Mouse (Mus musculus) hindbrain, embryonic 13.5 days (tissue): Measurements from ENCODE around the gene Sorl1. TPM values are rescaled to one million over a fixed set of nuclear protein-coding genes. Genes with fewer than 3 reads are reported as not detected.

Experiments
- ATAC-seq: fragments of 200-750 bp; cut with Nextera tagmentation; 2 replicates; pipeline ENCODE4 v1.8.0; 2017; ENCODE audit warnings: moderate TSS enrichment; ENCODE audit not compliant: low FRiP score
- H3K27ac ChIP-seq: fragments of 300-500 bp; sonication (generic); 2 replicates; pipeline ENCODE4 v1.5.1; 2015; ENCODE audit warnings: inconsistent platforms, mild to moderate bottlenecking, moderate library complexity
- H3K27me3 ChIP-seq: fragments of 300-500 bp; sonication (generic); 2 replicates; pipeline ENCODE4 v1.6.1; 2015; ENCODE audit warnings: mild to moderate bottlenecking, inconsistent platforms
- H3K36me3 ChIP-seq: fragments of 300-500 bp; sonication (generic); 2 replicates; pipeline ENCODE4 v1.6.1; 2015; ENCODE audit warnings: mild to moderate bottlenecking, inconsistent platforms
- H3K4me1 ChIP-seq: fragments of 300-500 bp; sonication (generic); replicated peaks from 2 replicates; pipeline ENCODE4 v1.6.1; 2015; ENCODE audit warnings: inconsistent platforms
- H3K4me2 ChIP-seq: fragments of 300-500 bp; sonication (generic); 2 replicates; pipeline ENCODE4 v1.6.1; 2015; ENCODE audit warnings: inconsistent platforms, mild to moderate bottlenecking, moderate library complexity
- H3K4me3 ChIP-seq: fragments of 300-500 bp; sonication (generic); 2 replicates; pipeline ENCODE4 v1.5.1; 2015; ENCODE audit warnings: mild to moderate bottlenecking, inconsistent platforms
- H3K9ac ChIP-seq: fragments of 300-500 bp; sonication (generic); 2 replicates; pipeline ENCODE4 v1.6.1; 2015; ENCODE audit warnings: mild to moderate bottlenecking, inconsistent platforms
- H3K9me3 ChIP-seq: fragments of 300-500 bp; sonication (generic); 2 replicates; pipeline ENCODE4 v1.6.1; 2016; ENCODE audit warnings: inconsistent platforms
- WGBS: fragments of 180-500 bp; shearing (Covaris S2); methylation state at CpG from one replicate; pipeline ENCODE4 v1.1.7; 2015; 5-methylcytosine and 5-hydroxymethylcytosine counted together
- polyA plus RNA-seq: library from polyadenylated mRNA; unstranded; fragments of >200 nt; fragmentation: Nextera tagmentation; extraction: Ambion mirVana; gene quantifications from 2 replicates; pipeline ENCODE4 v1.2.1, GENCODE M21; 2015

The Sorl1 gene
- polyA plus RNA-seq, 1 experiment from 2014 or later: 12.8 TPM

DNA sequence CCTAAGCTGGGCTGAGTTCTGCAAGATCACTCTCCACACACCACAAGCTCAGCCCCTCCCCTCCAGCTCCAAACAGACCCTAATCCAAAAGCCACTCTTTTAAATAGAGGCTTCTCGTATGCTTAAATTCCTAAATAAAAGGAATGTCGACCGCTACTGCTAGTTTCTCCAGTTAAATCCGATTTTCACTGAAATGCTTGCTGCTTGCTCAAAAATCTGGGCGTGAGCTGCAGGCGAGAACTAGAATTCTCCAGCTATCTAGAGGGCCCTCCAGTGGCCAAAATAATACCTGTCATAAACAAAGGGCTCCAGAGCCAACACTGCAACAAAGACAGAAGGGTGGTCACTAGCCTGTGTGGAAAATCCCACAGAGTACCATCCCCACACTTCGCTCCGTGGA is 170.6 kb downstream of the Sorl1 start:
- Histone ChIP-seq H3K4me1 (peaks cover 43% of the 10 kb centered on the region), H3K27ac (peak overlapping the region; percentile 97), H3K9ac (peak overlapping the region; percentile 62), H3K36me3 (no peaks in the 10 kb centered on the region), H3K9me3 (no peaks in the 10 kb centered on the region), H3K4me2 (peak overlapping the region; percentile 62), H3K27me3 (no peaks in the 10 kb centered on the region), H3K4me3 (peak overlapping the region; percentile 16; the same call in 1 of the 2 replicates)
- ATAC-seq: no peak
- 5% methylated on average over 8 of the region's 8 CpGs for WGBS

- no peak for ATAC-seq
- H3K27ac ChIP-seq: peak overlapping the region; percentile 97
- H3K4me1 ChIP-seq: peaks cover 43% of the 10 kb centered on the region
- H3K27me3 ChIP-seq: no peaks in the 10 kb centered on the region
- no peaks in the 10 kb centered on the region for H3K36me3 ChIP-seq
- WGBS: 56% methylated on average over 7 of the region's 7 CpGs
- H3K9me3 ChIP-seq: no peaks in the 10 kb centered on the region
- no peak overlapping the region for H3K4me3 ChIP-seq
- H3K9ac ChIP-seq: peak overlapping the region; percentile 76
- H3K4me2 ChIP-seq: peak overlapping the region; percentile 62
Observed at GRCm38 (mm10) chr9:41952650-41953204, 171.4 kb downstream of the Sorl1 start.

- H3K36me3 ChIP-seq: no peaks in the 10 kb centered on the region
- no peaks in the 10 kb centered on the region for H3K27me3 ChIP-seq
- H3K4me3 ChIP-seq: peak overlapping the region; percentile 42
- H3K4me2 ChIP-seq: peak overlapping the region; percentile 62
- no peaks in the 10 kb centered on the region for H3K9me3 ChIP-seq
- H3K27ac ChIP-seq: peak overlapping the region; percentile 97
- peak overlapping the region; percentile 76 for H3K9ac ChIP-seq
- WGBS: 14% methylated on average over 16 of the region's 16 CpGs
- ATAC-seq: peak; percentile 47
- peaks cover 43% of the 10 kb centered on the region for H3K4me1 ChIP-seq
Observed at GRCm38 (mm10) chr9:41951472-41952129, 172.5 kb downstream of the Sorl1 start.

DNA sequence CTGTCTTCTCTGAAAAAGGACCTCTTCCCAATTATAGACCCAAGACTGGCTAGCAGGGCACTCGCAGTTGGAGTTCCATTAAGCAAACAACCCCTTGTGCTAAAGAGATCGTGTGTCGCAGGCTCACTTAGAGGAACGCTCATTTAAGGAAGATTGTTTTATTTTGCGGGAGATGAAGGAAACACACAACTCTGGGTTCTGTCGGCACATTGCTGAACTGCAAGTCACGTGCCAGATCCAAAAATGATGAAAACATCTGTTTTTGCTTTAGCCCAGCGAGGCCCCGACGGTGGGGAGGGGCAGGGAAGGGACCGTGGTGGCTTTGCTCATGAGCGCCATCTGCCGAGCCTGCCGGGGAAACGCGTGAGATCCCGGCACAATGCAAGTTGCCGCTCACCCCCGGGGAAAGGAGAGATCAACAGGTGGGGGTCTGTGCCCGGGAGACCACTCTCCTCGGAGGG is 173.1 kb downstream of the Sorl1 start:
- WGBS: under 1% methylated on average over 21 of the region's 21 CpGs
- no peaks in the 10 kb centered on the region for H3K27me3 ChIP-seq
- peak overlapping the region; percentile 76 for H3K9ac ChIP-seq
- peak overlapping the region; percentile 97 for H3K27ac ChIP-seq
- H3K36me3 ChIP-seq: no peaks in the 10 kb centered on the region
- H3K4me3 ChIP-seq: peak overlapping the region; percentile 42
- H3K4me2 ChIP-seq: peak overlapping the region; percentile 62
- ATAC-seq: peak; percentile 85
- peaks cover 43% of the 10 kb centered on the region for H3K4me1 ChIP-seq
- no peaks in the 10 kb centered on the region for H3K9me3 ChIP-seq

- H3K36me3 ChIP-seq: no peaks in the 10 kb centered on the region
- H3K9me3 ChIP-seq: no peaks in the 10 kb centered on the region
- peak; percentile 88 for ATAC-seq
- H3K4me2 ChIP-seq: peak overlapping the region; percentile 62
- peak overlapping the region; percentile 42 for H3K4me3 ChIP-seq
- H3K9ac ChIP-seq: peak overlapping the region; percentile 76
- no peaks in the 10 kb centered on the region for H3K27me3 ChIP-seq
- WGBS: 4% methylated on average over 34 of the region's 34 CpGs
- H3K27ac ChIP-seq: peak overlapping the region; percentile 97
- peaks cover 43% of the 10 kb centered on the region for H3K4me1 ChIP-seq
Observed at GRCm38 (mm10) chr9:41950109-41950990, 173.7 kb downstream of the Sorl1 start.

- Histone ChIP-seq H3K9me3 (no peaks in the 10 kb centered on the region), H3K4me1 (peaks cover 43% of the 10 kb centered on the region), H3K27me3 (no peaks in the 10 kb centered on the region), H3K27ac (peak overlapping the region; percentile 97), H3K4me2 (peak overlapping the region; percentile 62), H3K36me3 (no peaks in the 10 kb centered on the region), H3K4me3 (no peak overlapping the region), H3K9ac (peak overlapping the region; percentile 76)
- WGBS: 74% methylated on average over 5 of the region's 5 CpGs
- no peak for ATAC-seq
Observed at GRCm38 (mm10) chr9:41949476-41949875, 174.6 kb downstream of the Sorl1 start.

DNA sequence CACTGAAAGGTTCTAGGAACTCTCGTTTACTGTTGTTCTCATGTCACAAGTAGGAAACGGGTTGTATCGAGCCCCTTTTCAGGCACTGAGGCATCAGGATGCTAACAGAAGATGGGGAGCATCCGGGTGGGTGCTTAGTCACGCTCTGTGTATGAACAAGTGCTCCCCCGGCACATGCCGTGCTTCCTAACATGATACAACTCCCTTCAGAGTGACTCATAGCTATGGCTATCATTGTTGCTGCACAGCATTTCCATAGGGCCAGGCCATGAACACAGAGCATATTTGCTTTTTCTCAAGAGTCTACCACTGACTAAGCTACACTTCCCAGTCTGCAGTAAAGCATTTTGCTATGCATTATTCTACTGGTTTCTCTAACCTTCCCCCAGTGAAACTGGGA is 179.1 kb downstream of the Sorl1 start:
- Histone ChIP-seq H3K27me3 (no peaks in the 10 kb centered on the region), H3K4me2 (no peak overlapping the region), H3K4me3 (no peak overlapping the region), H3K4me1 (peaks cover 24% of the 10 kb centered on the region), H3K9me3 (no peaks in the 10 kb centered on the region), H3K36me3 (no peaks in the 10 kb centered on the region), H3K27ac (no peak overlapping the region), H3K9ac (no peak overlapping the region)
- WGBS: 89% methylated on average over 7 of the region's 7 CpGs
- ATAC-seq: no peak

DNA sequence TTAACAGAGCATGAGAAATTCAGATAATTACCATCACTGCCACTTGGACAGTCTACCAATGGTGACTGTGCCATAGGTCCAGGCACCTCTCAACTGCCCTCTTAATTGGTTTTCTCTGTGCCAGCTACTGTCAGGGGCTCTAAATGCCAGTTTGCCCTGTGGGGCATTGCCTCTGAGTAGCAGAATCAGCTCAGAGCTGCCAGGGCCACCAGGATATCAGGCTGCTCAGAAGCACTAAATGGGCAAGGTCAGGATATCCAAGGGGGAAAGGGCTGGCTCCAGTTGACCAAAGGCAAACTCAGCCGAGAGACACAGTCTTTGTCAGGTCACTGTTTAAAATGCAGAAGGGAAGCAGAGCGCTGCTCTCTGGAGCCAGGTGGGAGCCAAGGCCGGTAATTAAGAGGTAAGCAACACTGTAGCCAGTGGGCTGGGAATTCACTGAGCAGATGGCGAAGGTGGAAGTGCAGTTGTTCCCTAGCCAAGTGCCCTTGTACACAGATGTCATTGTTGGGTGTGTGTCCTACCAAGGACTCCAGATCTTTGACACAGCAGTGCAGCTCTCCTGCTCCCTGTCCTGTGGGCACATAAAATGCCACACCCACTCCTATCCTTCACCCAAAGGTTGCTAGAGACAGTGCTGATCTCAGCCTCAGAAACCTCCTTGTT is 181.0 kb downstream of the Sorl1 start:
- no peak for ATAC-seq
- no peak overlapping the region for H3K4me3 ChIP-seq
- no peak overlapping the region for H3K4me2 ChIP-seq
- no peaks in the 10 kb centered on the region for H3K27me3 ChIP-seq
- no peak overlapping the region for H3K9ac ChIP-seq
- H3K36me3 ChIP-seq: no peaks in the 10 kb centered on the region
- 69% methylated on average over 4 of the region's 4 CpGs for WGBS
- H3K9me3 ChIP-seq: no peaks in the 10 kb centered on the region
- peaks cover 29% of the 10 kb centered on the region for H3K4me1 ChIP-seq
- peak overlapping the region; percentile 44; the same call in 1 of the 2 replicates for H3K27ac ChIP-seq

- H3K9me3 ChIP-seq: no peaks in the 10 kb centered on the region
- H3K27ac ChIP-seq: peak overlapping the region; percentile 30; the same call in 1 of the 2 replicates
- H3K4me3 ChIP-seq: no peak overlapping the region
- no peak overlapping the region for H3K9ac ChIP-seq
- no peak overlapping the region for H3K4me2 ChIP-seq
- peaks cover 49% of the 10 kb centered on the region for H3K4me1 ChIP-seq
- no peak for ATAC-seq
- H3K27me3 ChIP-seq: no peaks in the 10 kb centered on the region
- WGBS: 81% methylated on average over 10 of the region's 10 CpGs
- no peaks in the 10 kb centered on the region for H3K36me3 ChIP-seq
Observed at GRCm38 (mm10) chr9:41940311-41940853, 183.7 kb downstream of the Sorl1 start.

DNA sequence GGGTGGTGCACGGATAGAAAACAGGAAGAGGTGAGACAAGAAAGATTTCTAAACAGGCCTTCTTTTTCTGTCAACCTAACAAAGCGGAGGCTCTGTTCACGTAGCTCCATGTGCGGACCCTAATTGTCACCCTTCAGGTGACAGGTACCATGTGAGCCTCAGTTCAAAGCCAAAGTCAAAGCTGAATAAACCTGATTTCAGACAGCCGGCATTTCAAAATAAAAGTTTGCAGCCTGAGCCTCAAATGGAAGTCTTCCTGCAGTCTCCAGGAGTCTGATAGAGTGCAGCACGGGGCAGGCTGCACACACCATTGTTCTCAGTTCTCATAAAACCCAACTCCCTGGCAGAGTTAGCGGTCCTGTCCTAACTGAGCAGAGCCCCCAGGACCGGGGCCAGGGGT is 185.6 kb downstream of the Sorl1 start:
- Histone ChIP-seq H3K27me3 (no peaks in the 10 kb centered on the region), H3K9me3 (no peaks in the 10 kb centered on the region), H3K36me3 (no peaks in the 10 kb centered on the region), H3K9ac (peak overlapping the region; percentile 53; the same call in 1 of the 2 replicates), H3K4me2 (no peak overlapping the region), H3K4me3 (no peak overlapping the region), H3K4me1 (peaks cover 61% of the 10 kb centered on the region), H3K27ac (peak overlapping the region; percentile 90)
- no peak for ATAC-seq
- WGBS: 50% methylated on average over 8 of the region's 8 CpGs

DNA sequence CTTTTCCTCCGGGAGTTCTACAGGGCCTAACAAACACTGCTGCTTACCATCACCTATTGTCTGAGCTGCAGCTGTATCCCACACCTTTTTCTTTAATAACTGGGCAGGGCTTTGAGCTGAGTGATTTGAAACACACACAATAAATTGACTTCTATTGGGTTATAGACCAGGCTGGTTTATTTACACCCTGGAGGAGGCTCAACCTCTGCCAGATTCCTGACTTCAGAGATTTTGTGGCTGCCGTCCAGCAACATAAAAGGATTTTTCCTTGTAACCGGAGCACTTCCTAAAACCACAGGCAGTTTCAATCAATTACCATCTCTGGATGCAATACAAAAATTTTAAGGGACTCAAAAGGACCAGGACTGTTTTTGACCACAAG is 186.1 kb downstream of the Sorl1 start:
- Histone ChIP-seq H3K27me3 (no peaks in the 10 kb centered on the region), H3K36me3 (no peaks in the 10 kb centered on the region), H3K9ac (peak overlapping the region; percentile 53; the same call in 1 of the 2 replicates), H3K4me2 (no peak overlapping the region), H3K9me3 (no peaks in the 10 kb centered on the region), H3K27ac (peak overlapping the region; percentile 90), H3K4me3 (no peak overlapping the region), H3K4me1 (peaks cover 56% of the 10 kb centered on the region)
- no peak for ATAC-seq
- WGBS: 26% methylated on average over 3 of the region's 3 CpGs
